Mouse (Mus musculus) mesoderm, embryonic 11.5 days (tissue): ENCODE measurements at regions not wholly inside any gene's neighbourhood (a gene's known extent, or its start where the extent isn't known, plus 50 kb on each side); places are given as distances from the start of the nearest gene placed in this dataset.

Experiments used
- DNase-seq: peaks from one replicate; pipeline ENCODE4 v3.0.0-alpha.2; 2012; ENCODE audit warnings: low read depth, low spot score

DNA sequence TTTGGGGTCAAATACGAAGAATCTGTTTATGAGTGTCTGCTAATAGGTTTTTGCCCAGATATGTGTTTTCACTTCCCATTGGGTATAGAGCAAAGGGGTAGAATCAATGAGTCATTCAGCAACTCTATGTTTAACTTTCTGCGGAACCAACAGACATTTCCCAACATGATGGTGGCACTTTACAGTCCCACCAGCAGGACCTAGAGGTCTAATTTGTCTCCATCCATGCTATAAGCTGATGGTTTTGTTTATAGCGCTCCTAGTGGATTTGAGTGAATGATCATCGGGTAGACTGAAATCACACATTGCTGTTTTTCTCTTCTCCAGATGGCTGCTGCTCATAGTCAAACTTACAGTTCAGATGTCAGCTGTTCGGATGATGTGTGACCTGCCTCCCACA, 99.7 kb upstream of the Arid5b start:
- DNase-seq: no peak

DNA sequence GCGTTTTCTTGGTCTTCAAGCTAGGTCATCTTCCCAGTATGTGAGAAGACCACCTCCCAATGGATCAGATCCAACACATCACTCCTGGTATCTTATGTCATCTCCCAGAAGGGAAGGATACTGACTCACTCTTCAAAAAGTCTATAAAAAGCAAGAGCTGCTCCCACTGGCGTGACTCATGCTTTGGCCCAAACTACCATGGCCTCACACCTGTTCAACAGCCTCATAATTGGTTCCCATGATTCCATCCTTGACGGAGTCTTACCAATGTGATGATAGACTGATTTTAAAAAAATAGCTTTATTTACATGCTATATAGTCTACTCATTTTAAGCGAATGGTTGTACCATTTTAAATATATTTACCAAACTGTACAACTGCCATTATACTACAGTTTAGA, 98.9 kb upstream of the Arid5b start:
- no peak for DNase-seq

DNA sequence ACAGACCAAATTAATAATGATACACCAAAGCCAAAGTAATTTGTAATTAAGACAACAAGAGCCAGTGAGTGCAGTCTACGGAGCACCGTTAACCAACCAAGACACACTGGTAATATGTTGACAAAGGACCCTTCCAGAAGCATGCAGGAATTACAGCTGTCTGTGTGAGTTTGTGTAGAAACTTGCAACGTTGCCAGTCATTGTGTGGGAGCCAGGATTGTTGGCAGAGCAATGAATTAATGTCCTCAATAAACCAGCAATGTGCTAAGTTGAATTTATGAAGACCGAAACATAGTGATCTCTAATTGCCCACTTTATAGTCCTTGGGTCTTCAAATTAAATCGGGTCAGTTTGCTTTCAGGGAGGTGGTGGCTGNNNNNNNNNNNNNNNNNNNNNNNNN, 95.3 kb upstream of the Arid5b start:
- no peak for DNase-seq

DNA sequence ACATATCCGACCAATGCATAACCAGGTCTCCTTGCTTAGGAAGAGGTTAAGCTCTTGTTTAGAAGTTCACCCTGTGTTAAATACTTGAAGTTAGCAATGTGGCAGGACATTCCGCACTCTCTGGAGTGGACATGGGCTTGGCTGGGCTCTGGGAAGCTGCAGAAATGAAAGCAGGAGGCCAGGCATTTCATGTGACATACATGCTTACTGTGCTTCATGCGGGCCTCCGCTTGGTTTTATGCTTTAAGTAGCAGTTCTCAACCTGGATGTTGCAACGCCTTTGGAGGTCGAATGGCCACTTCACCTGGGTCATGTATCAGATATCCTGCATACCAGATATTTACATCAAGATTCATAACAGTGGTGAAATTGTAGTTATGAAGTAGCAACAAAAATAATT, 93.2 kb upstream of the Arid5b start:
- no peak for DNase-seq

DNA sequence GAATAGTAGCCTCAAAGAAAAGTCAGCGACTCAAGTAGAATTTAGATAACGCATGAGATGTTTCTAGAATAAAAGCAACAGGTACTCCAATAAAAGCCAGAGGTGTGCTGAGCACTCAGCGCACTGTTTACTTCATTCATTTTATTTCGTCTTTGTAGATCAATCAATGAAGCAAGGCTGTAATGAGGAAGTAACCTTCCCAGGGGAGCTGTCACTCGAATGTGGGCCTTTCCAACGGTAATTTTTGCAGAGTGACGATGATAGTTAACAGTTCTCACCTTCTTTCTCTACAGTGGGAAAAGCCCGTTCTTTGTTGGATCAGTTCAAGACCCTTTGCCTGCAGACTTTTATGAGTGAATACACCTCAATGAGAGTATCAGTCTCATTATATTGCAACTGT, 92.4 kb upstream of the Arid5b start:
- no peak for DNase-seq

DNA sequence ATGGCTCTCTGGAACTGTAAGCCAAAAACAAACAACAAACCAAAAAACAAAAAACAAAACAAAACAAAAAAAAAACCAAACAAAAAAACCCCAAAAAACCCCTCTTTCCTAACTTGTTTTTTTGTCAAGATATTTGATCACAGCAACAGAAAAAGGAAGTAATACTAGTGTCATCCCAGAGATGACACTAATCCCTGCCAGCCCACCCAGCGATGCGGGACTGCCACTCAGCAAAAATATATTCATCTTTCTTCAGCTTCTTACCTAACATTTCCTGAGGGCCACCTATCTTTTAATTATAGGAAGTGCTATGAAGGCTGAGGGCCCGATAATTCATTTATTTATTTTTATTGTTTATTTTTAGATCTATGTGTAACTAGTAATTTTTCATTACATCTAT, 88.3 kb upstream of the Arid5b start:
- no peak for DNase-seq

DNA sequence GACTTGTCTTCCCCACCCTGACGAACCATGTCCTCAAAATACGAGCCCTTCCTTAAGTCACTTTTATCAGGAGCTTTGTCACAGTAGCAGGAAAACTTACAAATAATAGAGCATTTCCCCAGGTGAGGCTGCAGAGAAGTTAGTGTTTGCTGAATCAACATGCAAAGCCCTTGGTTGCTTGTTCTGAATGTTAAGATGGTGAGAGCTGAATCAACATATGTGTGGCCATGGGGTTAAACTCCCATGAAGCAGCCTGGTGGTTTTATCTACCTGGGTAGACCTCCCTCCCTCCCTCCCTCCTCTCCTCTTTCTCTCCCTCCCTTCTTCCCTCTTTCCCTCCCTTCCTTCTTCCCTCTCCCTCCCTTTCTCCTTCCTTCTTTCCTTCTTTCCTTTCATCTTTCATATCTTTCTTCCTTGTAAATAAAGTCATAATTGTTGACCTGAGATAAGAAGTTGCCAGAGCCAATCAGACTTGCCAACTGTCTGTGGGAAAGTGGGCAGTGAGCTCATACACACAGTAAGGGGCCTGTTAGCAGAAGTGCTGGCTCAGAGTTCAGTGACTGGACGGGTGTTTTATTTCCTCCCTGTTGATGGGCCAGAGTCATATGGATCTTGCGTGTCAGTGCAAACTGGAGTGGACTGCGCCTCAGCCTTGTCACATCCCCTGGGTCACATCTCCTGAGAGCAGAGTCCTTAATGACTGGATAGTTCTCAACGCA, 82.4 kb upstream of the Arid5b start:
- no peak for DNase-seq

DNA sequence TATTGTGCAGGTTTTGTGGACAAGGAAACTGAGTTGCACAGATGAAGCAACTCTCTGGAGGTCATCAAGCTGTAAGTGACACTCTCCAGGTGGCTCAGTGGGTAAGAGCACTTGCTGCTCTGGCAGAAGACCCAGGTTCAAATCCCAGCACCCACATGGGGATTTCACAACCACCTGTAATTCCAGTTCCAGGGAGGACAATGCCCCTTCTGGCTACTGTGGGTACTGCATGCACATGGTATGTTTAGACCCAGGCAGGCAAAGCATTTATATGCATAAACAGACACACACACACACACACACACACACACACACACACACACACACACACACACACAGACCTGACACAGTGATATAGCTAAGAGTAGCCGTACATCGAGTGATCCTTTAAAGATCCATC, 80.6 kb upstream of the Arid5b start:
- DNase-seq: no peak

DNA sequence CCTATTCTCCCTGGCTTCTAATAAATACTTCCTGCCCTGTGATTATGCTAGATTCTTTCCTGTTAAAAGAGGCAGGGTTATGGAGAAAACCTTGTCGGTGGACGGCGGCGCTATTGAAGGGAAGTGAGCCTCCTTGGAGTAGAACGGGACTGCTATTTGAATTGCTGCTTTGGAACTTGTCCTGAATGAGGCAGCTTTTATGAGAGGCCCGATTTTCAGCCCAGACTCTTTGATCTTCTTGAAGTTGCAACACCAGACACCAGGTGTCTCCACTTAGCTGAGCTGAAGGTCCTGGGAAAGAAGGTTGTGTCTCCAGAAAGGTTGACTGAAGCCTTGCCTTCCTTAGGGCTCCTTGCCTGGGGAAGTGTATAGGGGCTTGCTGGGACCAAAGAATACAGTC, 78.4 kb upstream of the Arid5b start:
- DNase-seq: peak; percentile 30

DNA sequence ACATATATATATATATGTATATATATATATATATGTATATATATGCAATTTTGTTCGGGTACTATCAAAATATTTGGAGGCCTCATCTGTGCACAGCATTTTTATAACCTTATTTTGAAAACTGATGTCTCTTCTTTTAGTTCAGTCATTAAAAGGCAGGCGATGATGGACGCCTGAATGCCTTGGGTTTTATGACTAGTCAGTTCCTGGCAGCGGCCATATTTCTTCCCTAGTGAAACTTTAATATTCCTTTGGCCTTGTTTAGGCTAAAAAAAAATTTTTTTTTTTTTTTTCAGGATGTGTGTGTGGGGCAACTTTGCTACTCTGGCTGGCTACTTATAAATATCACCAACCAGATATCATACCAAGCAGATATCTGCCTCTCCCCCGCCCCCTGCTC, 78.0 kb upstream of the Arid5b start:
- DNase-seq: peak; percentile 30

DNA sequence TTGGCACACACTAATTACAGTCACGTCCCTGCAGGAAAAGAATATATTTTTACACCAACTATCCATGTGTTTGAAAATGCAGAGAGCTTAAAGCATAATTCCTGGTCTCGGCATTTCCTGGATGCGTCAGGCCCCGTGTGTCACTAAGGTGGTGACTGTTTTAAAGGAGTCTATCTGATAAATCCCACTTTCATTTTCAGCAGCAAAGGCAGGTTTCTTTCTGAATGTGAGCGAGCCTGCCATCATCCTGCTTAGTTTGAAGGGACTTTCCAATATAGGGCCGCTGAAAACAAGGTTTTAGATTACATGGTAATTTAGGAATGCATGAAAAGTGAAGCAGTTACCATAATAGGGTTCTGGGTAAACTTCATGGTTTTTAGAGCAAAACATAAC, 77.5 kb upstream of the Arid5b start:
- no peak for DNase-seq

DNA sequence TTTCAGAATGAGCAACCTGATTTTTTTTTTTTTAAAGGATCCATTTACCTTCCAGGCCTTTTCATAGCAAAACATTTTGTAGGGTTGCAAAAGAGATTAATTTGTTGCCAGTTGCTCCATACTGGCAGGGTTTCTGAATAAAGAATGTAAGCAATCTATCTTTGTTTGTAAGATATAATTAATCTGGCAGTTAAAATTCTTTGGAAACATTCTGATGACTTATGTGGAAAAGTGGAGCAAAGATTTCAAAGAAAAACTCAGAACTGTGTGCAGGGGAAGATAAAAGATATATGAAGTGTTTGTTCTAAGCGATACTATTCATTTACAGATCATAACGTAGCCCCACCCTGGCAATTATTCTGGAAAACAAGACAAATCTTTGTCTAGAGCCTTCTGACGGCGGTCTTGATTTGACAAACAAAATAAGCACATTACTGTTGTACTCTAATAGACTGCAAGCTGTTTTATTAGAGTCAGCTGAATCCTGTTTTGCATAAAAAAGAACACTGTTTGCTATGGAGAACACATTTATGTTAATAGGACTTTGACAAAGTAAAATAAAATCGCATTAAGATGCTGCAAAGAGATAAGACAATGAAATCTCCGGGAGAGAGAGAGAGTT, 77.0 kb upstream of the Arid5b start:
- no peak for DNase-seq

DNA sequence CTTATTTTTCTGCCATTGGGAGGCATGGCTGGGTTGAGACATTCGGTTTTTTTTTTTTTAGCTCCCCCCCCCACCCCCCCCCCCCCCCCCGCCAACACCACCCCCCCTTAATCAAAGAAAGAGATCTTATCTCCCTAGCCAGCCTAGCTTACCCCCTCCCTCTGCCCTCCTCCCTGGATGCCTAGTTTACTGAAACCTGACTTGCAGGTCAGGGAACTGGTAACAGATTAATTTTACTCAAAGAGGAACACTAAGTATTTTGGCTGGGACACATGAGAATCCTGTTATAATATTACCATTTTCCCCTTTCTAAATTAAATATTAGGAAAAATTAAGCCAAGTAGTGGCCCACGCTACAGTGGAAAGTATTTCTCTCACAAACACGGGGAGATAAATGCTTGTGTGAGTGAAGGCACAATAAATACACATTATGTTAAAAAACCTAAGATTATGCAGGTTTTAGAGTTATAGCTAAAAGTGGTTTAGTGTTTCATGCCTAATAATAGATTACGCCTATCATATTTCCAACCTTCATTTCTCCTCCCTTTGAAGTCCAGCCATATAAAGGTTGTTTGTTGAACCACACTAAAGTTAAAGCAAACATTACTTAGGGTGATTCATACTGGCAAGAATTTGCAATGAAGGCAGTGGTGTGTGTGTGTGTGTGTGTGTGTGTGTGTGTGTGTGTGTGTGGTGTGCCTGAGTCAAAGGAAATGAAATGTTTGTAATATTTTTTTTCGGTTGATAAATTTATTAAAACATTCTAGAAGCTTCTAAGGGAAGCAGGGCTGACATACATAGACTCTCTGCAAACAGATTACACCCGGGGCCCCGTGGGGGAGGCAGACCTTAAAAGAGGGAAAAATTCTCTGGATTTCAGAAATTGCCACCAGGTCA, 76.0 kb upstream of the Arid5b start:
- peak; percentile 13 for DNase-seq

DNA sequence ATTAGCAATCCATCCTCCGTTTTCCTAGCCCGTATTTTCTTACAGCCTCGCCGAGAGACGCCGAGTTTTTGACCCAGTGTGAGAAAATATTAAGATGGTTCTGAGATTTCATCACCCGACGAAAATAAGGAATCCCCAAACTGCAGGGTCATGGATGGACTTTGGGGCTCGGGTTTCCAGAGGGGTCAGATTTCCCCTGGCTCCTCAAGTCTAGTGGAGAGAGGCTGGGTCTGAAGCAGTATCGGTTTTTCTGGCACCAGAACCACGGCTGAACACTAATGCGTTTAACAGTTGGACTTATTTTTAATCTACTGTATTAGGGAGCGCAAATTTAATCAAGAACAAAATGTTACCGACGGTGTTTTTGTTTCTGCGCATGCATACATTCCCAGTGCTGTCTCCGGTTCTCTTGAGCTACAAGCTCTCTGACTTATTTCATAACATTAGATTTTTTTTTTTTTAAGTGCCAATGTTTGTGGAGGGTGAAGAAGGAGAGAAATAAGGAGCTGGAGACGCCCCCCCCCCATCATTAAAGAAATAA, 75.2 kb upstream of the Arid5b start:
- DNase-seq: peak; percentile 32

DNA sequence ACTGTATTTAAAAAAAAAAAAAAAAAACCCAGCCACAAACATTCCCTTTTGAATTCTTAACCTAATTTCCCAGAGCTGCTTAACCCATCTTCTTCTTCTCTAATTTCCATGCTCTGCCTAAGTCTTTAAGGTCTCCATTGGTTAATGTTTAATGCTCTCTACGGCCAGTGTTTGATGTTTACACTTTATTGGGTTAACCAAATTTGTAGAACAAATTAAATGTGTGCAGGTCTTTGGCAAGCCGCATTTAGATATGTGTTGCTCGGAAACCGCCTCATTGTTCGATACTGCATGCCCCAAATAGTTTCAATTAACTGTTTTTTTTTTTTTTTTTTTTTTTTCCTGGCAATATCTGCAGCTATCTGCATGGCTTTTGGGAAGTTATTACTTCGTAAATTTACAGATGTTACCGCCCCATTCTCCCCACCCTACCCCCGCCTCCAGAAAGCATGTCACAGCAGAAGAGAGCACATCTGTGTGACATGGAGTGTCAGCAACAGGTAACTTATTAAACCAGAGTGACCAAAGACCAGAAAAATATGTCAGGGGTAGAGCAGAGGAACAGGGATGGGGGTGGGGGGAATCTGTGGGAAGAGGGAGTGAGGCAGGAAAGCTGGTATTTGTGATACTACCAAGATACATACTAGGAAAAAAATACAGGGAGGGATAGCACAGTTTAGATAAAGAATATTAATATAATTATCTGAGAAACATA, 73.5 kb upstream of the Arid5b start:
- DNase-seq: no peak

DNA sequence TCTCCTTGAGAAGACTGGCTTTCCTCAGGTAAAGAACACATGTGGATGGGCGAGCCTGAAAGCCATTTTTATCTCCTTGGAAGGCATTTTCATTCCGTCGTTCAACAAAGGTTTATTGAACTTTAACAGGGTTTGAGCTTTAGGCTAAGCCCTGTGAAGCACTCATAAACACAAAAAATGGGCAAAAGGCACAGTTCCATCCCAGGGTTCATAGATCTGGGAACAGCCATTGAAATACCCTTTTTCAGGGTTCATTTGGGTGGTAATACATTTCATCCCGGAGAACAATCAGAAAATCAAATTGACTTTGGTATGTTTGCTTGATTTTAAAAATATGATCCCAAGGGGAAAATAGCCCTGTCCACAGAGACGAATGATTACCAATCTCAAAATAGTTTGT, 72.9 kb upstream of the Arid5b start:
- DNase-seq: no peak

DNA sequence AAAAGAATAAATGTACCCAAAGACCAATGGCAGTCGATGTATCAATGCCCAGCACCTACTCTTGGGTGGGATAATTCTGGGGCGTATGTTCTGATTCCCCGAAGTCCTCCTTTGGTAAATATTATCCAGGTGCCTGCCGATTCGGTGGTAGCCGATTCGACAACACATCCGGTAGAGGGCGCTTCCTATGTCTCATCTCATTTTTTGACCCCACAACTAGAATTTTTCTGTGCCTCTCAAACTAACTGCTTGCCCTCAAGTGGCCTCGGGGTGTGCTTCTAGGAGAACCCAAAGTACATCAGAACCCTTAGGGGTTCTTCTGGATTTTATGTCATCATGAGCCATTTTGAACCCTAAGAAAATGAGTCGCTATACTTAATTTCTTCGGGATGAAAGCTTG, 72.3 kb upstream of the Arid5b start:
- DNase-seq: no peak

DNA sequence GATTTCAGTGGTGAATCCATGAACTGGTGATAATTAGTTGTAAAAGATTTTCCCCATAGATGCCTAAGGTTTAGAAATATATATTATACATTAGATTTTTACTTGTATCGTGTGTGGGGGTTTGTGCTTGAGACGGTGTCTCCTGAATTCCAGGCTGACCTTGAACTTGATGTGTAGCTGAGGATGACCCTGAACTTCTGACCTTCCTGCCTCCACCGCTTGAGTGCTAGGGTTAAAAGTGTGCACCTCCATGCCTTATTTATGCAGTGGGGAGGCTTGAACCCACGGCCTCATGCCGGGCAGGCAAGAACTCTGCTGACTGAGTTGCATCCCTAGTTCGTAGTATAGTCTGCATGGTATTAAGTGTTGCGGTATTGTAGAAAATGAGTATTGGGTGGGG, 69.3 kb upstream of the Arid5b start:
- no peak for DNase-seq

DNA sequence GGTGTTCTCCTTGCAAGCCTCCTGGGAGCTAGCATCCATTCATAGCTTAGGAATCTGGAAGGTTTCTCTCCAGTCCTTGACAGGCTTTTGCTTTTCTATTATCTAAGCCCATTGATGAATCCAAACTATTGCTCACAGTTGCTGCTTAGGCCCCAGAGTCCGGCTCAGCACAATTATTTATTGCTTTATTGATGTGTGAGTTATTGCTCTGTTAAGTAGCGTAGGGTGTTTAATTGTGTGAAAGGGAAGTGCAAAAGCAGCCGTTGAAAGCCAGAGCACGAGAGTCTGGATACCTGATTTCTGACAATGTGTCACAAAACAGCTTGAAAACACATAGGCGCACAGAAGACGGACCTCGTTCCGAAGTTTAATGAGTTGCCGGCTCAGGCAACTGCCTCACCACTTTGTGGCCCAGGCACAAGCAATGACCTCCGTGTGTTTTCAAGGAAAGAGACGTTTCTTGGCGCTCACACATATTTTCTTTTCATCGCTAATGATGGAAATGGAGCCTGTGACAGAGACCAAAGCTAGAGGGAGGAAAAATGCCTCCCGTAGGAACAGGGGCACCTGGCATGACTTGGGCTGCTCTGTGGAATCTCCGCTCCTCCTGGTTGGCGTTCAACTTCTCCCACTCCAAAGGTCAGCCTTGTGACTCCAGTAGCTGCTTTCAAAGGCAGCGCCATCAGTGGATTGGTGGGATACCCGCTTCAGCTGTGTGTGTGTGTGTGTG, 66.6 kb upstream of the Arid5b start:
- DNase-seq: no peak

DNA sequence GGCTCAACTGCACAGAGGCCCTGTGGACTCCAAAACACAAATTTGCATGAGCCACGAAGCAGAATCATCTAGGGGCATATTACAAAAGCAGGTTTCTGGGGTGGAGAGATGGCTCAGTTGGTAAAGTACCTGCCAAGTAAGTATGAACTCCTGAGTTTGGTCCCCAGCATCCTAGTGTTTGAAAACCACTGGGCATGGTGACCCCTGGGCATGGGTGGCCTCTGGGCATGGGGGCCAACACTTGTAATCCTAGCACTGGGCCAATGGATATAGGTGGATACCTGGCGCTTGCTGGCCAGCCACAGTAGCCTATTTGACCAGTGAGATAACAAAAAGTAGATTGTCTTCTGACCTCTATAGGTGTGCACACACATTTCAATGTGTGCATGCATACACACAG, 65.7 kb upstream of the Arid5b start:
- DNase-seq: no peak

DNA sequence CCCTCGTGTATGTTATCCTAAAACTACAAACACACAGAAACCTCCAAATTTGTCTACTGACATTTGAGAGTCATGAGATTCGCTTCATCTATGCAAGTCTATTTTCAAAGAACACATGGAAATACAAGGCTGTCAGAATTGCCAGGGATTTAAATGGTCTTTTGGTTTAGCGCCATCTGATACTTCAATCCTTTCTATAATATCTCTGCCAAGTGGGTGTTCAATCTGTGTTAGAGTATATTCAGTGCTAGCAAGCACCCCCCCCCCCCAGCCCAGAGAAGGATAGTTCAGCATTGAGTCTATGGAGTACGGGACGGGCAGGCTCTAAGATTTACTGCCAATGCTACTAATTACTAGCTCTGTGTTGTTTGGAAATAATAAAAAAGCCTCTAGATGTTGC, 55.5 kb upstream of the Arid5b start:
- no peak for DNase-seq
